Mouse (Mus musculus) MEL (cell line): ENCODE measurements around the gene Lyrm7.

Source experiments
- CTCF ChIP-seq, 3 experiments: IDR thresholded peaks in 2 of 3; conservative IDR thresholded peaks in 1 of 3; 2 replicates each; pipeline ENCODE4 v1.5.1; 2011 to 2012; ENCODE audit warnings: low read length in 3 of 3, low read depth in 2 of 3, mild to moderate bottlenecking in 2 of 3, improper control_type of control experiment in 1 of 3, inconsistent platforms in 1 of 3, mixed read lengths in 1 of 3, moderate library complexity in 1 of 3; ENCODE audit not compliant: control insufficient read depth in 1 of 3, insufficient read depth in 1 of 3, poor library complexity in 1 of 3, severe bottlenecking in 1 of 3
- ZNF384 ChIP-seq: IDR thresholded peaks from 2 replicates; pipeline ENCODE4 v1.6.1; 2012; ENCODE audit warnings: low read depth, mild to moderate bottlenecking, inconsistent platforms, low read length, improper control_type of control experiment

GRCm38 (mm10) chr11:54910081-54910665, 49.5 kb upstream of the Lyrm7 start:
- TF ChIP-seq CTCF (IDR thresholded peaks at IDR 0.05 in 2 of 3, conservative IDR thresholded peaks at IDR 0.05 in 1 of 3; ENCODE audit: control insufficient read depth in 1 of 3, insufficient read depth in 1 of 3, low read depth in 2 of 3, low read length in 3 of 3, poor library complexity in 1 of 3, severe bottlenecking in 1 of 3) (no peak), ZNF384 (no peak)
